Mouse (Mus musculus) ES-Bruce4 (cell line): ENCODE data around the gene Abhd12. TPM values are rescaled to one million over a fixed set of nuclear protein-coding genes. Genes with fewer than 3 reads are reported as not detected.

Experiments used
- H3K27ac ChIP-seq: 2 replicates; pipeline ENCODE4 v1.5.1; 2012; ENCODE audit warnings: low read length, inconsistent platforms; ENCODE audit not compliant: insufficient read depth
- H3K27me3 ChIP-seq: 2 replicates; pipeline ENCODE4 v1.6.1; 2012; ENCODE audit warnings: mild to moderate bottlenecking, low read length, inconsistent platforms; ENCODE audit not compliant: control insufficient read depth, poor library complexity, insufficient read depth, severe bottlenecking
- H3K36me3 ChIP-seq: 2 replicates; pipeline ENCODE4 v1.6.1; 2012; ENCODE audit warnings: inconsistent platforms, mild to moderate bottlenecking, low read length, moderate library complexity; ENCODE audit not compliant: control insufficient read depth, poor library complexity, insufficient read depth, severe bottlenecking
- H3K4me1 ChIP-seq: one replicate; pipeline ENCODE4 v1.8.1; 2011; ENCODE audit warnings: low read length; ENCODE audit not compliant: control insufficient read depth, insufficient read depth
- H3K4me3 ChIP-seq: 2 replicates; pipeline ENCODE4 v1.5.1; 2011; ENCODE audit warnings: low read depth, mild to moderate bottlenecking, low read length
- H3K9ac ChIP-seq: 2 replicates; pipeline ENCODE4 v1.6.1; 2012; ENCODE audit warnings: low read depth, mild to moderate bottlenecking, inconsistent platforms; ENCODE audit not compliant: poor library complexity, severe bottlenecking
- H3K9me3 ChIP-seq: replicated peaks from 2 replicates; pipeline ENCODE4 v1.6.1; 2012; ENCODE audit warnings: mild to moderate bottlenecking, low read length, inconsistent platforms; ENCODE audit not compliant: control insufficient read depth, poor library complexity, insufficient read depth, severe bottlenecking
- CTCF ChIP-seq: IDR thresholded peaks from one replicate; pipeline ENCODE4 v1.8.1; 2011; ENCODE audit warnings: low read depth, low read length
- EP300 ChIP-seq: IDR thresholded peaks from 2 replicates; pipeline ENCODE4 v1.6.1; 2011; ENCODE audit warnings: low read depth, low read length; ENCODE audit not compliant: insufficient read depth
- POLR2A ChIP-seq: IDR thresholded peaks from one replicate; pipeline ENCODE4 v1.8.1; 2011; ENCODE audit warnings: low read length; ENCODE audit not compliant: insufficient read depth
- polyA plus RNA-seq: library from polyadenylated mRNA; stranded (reverse); fragments of >200 nt; gene quantifications from 2 replicates; pipeline ENCODE4 v1.2.4, GENCODE M21; 2011; ENCODE audit warnings: low read depth; ENCODE audit not compliant: missing spikeins, insufficient read depth, insufficient read length

Abhd12 gene
- polyA plus RNA-seq, 1 experiment: 31.3 TPM

DNA sequence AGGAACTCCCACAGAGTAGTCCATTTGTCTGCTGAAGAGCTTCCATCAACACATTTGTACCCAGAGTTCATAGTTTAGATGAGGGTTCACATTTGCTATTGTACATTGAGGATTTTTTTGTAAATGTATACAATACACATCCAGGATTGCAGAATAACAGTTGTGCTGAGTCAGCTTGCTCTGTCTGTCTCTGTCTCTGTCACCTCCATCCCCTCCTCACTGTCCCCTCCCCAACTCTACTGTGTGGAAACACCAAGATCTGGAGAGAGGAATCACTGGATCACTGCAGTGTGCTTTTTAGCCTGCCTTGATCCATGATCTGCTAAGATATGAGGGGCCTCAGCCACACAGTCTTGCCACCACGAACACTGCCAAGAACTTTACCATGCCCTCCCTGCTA, 18.7 kb downstream of the Abhd12 start:
- Histone ChIP-seq H3K27ac (no peak overlapping the region), H3K9ac (no peak overlapping the region), H3K4me1 (peaks cover 2% of the 10 kb centered on the region), H3K4me3 (no peak overlapping the region), H3K36me3 (no peaks in the 10 kb centered on the region), H3K27me3 (no peaks in the 10 kb centered on the region), H3K9me3 (no peaks in the 10 kb centered on the region)
- no peak for TF ChIP-seq POLR2A

DNA sequence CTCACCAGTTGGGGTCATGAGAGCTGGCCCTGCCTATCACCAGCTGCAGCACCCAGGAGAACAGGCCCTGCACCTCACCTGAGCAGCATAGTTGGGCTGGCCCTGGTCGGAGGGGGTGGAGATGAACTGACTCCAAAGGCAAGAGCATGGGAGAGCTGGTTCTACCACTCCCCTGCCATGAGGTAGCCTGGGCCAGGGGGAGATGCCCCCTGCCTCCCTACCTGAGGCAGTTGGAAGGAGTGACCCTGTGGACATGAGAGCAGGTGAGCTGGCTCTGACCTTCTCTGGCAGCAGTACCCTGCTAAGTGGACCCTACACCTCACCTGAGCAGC, 19.8 kb downstream of the Abhd12 start:
- no peak overlapping the region for H3K27ac ChIP-seq
- H3K4me3 ChIP-seq: no peak overlapping the region
- no peaks in the 10 kb centered on the region for H3K27me3 ChIP-seq
- peaks cover 2% of the 10 kb centered on the region for H3K4me1 ChIP-seq
- H3K36me3 ChIP-seq: no peaks in the 10 kb centered on the region
- H3K9ac ChIP-seq: no peak overlapping the region
- TF ChIP-seq CTCF (no peak), POLR2A (no peak), EP300 (no peak)
- H3K9me3 ChIP-seq: no peaks in the 10 kb centered on the region

DNA sequence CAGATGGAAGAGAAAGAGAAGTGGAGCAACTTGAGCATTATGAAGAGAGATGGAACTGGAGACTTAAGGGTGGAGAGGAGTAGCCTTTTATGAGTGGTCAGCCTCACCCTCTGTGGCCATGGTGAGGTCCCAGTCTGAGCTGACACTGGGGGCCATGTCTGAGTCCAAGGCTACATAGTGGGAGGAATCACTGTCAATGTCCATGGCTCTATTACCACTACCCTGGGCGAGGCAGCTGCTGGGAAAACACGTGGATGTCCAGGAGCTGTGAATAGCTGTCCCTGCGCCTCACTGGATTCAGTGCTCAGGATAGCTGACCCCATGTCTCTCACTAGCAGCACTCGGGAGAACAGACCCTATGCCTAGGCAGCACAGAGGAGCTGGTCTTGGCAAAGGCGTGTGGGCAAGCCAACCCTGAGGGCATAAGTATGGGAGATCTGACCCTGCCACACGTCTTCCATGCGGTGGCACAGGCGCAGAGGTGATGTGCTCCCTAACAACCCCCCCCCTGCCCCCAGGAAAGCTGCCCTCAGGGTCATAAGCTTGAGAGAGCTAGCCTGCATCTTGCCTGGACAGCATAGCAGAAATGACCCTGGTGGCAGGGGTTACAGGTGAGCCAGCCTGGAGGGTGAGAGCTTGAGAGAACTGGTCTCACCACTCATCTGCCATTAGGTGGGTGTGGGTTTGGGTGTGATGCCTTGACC, 20.3 kb downstream of the Abhd12 start:
- Histone ChIP-seq H3K27ac (no peak overlapping the region), H3K36me3 (no peaks in the 10 kb centered on the region), H3K4me1 (peaks cover 2% of the 10 kb centered on the region), H3K9me3 (no peaks in the 10 kb centered on the region), H3K4me3 (no peak overlapping the region), H3K9ac (no peak overlapping the region), H3K27me3 (no peaks in the 10 kb centered on the region)
- TF ChIP-seq CTCF (no peak), EP300 (no peak), POLR2A (no peak)

DNA sequence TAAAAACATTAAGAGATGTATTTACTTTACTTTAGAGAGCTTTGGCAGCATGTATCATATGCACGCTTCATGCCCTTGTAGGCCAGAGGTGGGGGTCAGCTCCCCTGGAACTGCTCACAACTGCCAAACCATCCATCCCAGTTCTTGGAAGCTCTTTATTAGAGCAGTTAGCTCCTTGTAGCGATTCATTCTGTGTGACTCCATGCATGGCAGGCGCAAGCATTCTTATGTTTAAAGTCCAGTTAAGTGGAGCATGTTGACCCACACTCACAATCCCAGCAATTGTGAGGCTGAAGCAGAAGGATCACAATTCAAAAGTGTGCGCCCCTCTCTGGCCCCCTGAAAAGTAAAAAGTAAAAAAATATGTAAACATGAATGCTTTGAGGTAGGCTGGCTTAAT, 27.0 kb downstream of the Abhd12 start:
- H3K27me3 ChIP-seq: no peaks in the 10 kb centered on the region
- H3K4me1 ChIP-seq: no peaks in the 10 kb centered on the region
- no peaks in the 10 kb centered on the region for H3K9me3 ChIP-seq
- H3K27ac ChIP-seq: no peak overlapping the region
- no peak for TF ChIP-seq POLR2A
- no peak for TF ChIP-seq CTCF
- TF ChIP-seq EP300: no peak
- no peak overlapping the region for H3K4me3 ChIP-seq
- H3K36me3 ChIP-seq: no peaks in the 10 kb centered on the region
- H3K9ac ChIP-seq: no peak overlapping the region

DNA sequence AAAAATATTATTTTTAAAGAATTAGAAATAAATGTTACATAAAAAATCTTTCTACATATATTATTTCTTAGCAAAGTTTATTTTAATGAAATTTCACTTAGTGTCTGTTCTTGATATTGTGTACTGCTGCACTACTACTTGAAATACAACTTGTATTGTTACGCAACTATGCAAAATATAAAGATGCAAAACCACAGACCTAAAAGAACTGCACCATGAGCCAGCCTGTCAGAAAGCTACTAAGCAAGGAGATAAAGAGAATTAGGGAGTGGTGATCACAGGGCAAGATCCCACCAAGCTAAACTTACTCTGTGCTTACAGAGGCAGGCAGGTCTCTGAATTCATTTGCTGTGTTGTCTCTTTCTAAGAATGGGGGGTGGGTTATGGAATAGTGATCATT, 29.3 kb downstream of the Abhd12 start:
- Histone ChIP-seq H3K9me3 (no peaks in the 10 kb centered on the region), H3K4me1 (no peaks in the 10 kb centered on the region), H3K27me3 (no peaks in the 10 kb centered on the region), H3K4me3 (no peak overlapping the region), H3K36me3 (no peaks in the 10 kb centered on the region), H3K27ac (no peak overlapping the region), H3K9ac (no peak overlapping the region)
- TF ChIP-seq POLR2A (no peak), EP300 (no peak), CTCF (no peak)

DNA sequence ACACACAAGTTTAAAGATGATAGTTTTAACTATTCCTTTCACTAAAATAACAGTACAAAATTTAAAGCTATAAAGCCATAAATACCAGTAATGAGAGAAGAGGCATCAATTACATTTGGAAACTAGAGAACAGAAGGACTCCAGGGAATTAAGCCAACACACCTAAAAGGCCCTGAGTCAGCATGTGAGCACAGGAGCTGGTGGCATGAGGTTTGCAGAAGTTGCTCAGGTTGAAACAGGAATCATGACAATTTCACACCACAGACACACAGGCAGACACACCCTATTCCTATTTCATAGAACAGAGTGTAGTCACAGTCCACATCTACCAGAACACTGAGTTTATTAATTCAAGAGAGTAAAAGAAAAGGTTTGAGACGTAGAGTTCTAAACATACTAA, 30.0 kb downstream of the Abhd12 start:
- TF ChIP-seq POLR2A: no peak
- TF ChIP-seq EP300: no peak
- TF ChIP-seq CTCF: no peak
- Histone ChIP-seq H3K9me3 (no peaks in the 10 kb centered on the region), H3K27me3 (no peaks in the 10 kb centered on the region), H3K4me3 (no peak overlapping the region), H3K36me3 (no peaks in the 10 kb centered on the region), H3K27ac (no peak overlapping the region), H3K9ac (no peak overlapping the region), H3K4me1 (no peaks in the 10 kb centered on the region)

DNA sequence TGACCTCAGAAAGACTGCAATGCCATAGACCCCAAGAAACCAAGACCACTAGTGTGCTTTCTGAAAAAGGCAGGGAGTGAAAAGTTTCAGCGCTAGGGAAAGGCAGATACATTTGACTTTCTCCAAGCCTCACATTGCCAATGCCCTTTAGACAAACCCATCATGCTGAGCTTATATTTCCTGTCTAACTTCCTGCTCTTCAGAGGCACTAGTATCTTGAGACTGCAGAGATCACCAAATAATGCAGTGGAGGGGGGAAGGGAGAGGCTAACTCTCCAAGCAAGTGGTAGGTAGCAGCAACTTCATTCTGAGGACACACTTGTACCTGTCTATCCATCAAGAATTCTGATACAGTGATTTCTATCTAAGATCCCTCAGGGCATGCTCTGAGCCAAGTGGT, 35.1 kb downstream of the Abhd12 start:
- no peaks in the 10 kb centered on the region for H3K36me3 ChIP-seq
- H3K9ac ChIP-seq: no peak overlapping the region
- TF ChIP-seq POLR2A (no peak), CTCF (no peak), EP300 (no peak)
- no peak overlapping the region for H3K27ac ChIP-seq
- H3K4me1 ChIP-seq: no peaks in the 10 kb centered on the region
- H3K27me3 ChIP-seq: no peaks in the 10 kb centered on the region
- no peak overlapping the region for H3K4me3 ChIP-seq
- H3K9me3 ChIP-seq: no peaks in the 10 kb centered on the region
